Mouse (Mus musculus) adrenal gland, postnatal 25 days (tissue): ENCODE data around the gene Gm44805. TPM values are rescaled to one million over a fixed set of nuclear protein-coding genes. Genes with fewer than 3 reads are reported as not detected.
"Not testable (repeated sequence)": the region's sequence is repeated elsewhere in the genome, so short reads cannot be mapped to it uniquely, and the experiment has no call there.

ENCODE experiments used
- DNase-seq: peaks from one replicate; pipeline ENCODE4 v3.0.0; 2021; ENCODE audit warnings: mixed read lengths
- total RNA-seq: library from RNA; stranded (reverse); gene quantifications from 2 replicates; pipeline ENCODE4 v1.2.3, GENCODE M21; 2021

Gene Gm44805
- total RNA-seq, 1 experiment from 2014 or later, result 1.0 TPM

- no peak for DNase-seq
Observed at GRCm38 (mm10) chr7:19699827-19700148, 18.6 kb upstream of the Gm44805 start.

GRCm38 (mm10) chr7:19698907-19699826, 17.9 kb upstream of the Gm44805 start, which contains the start of gene Apoe:
Gene Apoe, minus strand, starts transcription at chr7:19699188.
- DNase-seq, result peak; percentile 63

DNA sequence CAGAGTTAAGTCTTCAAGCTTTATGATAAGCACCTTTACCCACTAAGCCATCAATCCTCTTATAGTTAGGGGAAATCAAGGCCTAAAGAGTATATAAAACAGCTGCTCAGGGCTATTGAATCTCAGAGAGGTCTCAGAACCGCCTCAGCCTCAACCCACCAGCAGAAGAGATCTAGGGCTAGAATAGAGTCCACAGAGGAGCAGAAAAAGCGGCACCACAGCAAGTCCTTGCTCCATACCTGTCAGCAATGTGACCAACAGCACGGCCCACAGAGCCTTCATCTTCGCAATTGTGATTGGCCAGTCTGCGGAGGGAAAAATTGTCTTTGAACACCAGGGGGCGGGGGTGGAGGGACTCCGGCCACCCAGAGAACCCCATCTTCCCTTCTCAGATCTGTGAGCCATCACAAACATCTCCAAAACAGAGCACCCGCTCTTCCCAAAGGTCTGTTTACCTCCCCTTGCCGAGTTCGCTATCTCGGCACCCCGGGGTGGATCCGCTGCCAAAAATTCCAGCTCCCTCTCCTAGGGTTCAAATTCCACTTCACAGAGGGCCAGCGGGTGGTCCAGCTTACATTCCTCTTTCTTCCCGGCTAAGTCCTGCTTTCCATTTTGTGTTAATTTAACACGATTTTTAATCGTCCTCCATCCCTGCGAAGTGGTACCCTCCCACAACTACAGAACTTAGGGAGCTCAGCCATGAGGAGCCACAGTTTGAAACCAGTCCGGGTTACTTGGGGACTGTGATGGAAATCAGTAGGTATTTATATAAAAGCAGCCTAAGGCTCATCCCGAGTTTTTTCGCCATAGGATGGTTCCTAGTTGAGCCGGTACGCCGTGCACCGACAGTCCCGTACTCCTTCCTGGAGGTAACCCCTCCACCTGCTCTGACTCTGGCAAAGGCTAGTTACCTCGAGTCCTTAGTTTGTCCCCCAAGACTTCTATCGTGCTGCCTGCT, 17.0 kb upstream of the Gm44805 start:
- DNase-seq, result no peak

GRCm38 (mm10) chr7:19696336-19696873, 15.2 kb upstream of the Gm44805 start:
- DNase-seq, result no peak

DNA sequence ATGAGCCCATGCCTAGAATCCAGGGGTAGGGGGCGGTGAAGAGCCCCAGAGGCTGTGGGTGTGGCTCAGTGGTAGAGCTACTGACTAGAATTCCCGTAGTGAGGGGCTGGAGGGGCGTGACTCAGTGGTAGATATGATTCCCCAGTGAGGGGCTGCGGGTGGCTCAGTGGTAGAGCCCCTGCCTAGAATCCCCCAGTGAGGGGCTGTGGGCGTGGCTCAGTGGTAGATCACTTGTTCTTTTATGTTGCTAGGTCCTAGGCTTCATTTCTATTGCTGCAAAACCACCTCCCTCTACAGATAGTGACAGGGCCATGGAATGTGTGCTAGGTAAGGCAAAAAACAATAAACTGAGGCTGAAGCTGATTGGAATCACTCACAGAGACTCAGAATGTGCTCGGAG, 14.7 kb upstream of the Gm44805 start:
- no peak for DNase-seq

- no peak for DNase-seq
Observed at GRCm38 (mm10) chr7:19695213-19695594, 14.0 kb upstream of the Gm44805 start.

GRCm38 (mm10) chr7:19694336-19695212, 13.4 kb upstream of the Gm44805 start:
- no peak for DNase-seq

DNA sequence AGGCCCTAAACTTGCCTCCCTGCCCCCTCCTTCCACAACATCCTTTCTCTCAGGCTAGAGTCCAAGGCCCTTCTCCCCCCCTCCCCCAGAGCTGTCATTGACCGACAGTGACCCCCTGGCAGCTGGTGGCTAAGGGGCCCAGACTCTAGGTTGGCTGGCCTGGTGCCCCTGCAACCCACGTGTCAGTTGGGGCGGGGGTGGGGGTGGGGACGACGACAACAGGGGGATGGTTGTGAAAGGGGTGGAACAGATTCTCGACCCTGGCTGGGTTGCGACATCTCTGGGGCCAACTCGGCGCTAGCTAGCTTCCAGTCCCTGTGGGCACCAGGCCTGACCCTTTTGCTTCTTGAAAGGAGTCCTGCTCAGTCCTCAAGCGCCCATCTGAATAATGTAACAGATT, 12.2 kb upstream of the Gm44805 start:
- peak; percentile 69 for DNase-seq

GRCm38 (mm10) chr7:19691873-19692865, 10.9 kb upstream of the Gm44805 start, which contains the start of gene Apoc1:
Gene Apoc1, minus strand, starts transcription at chr7:19692660.
- DNase-seq, result peak; percentile 39

DNA sequence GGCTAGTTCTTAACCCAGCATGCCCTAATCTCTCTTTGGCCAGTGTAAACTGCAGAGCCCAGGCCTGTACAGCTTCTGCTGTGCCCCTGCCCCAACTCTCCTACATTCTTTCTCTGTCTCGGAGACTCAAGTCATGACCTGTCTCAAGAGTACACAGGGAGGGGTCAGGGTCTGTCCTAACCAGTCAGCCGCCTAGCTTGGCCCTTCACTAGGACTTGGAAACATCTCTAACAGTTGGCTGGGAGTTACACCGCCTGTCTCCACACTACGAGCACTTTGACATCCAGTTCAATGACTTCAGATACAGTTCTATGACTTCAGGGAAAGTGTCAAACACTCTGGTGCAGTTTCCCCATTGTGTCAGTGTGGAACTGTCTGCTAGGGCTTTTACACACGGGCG, 10.2 kb upstream of the Gm44805 start:
- no peak for DNase-seq

GRCm38 (mm10) chr7:19690845-19691244, 9.6 kb upstream of the Gm44805 start:
- no peak for DNase-seq

GRCm38 (mm10) chr7:19688611-19689010, 7.4 kb upstream of the Gm44805 start:
- no peak for DNase-seq

GRCm38 (mm10) chr7:19688101-19688500, 6.9 kb upstream of the Gm44805 start:
- DNase-seq, result no peak

- DNase-seq, result not testable (repeated sequence)
Observed at GRCm38 (mm10) chr7:19686927-19687583, 5.8 kb upstream of the Gm44805 start.

DNA sequence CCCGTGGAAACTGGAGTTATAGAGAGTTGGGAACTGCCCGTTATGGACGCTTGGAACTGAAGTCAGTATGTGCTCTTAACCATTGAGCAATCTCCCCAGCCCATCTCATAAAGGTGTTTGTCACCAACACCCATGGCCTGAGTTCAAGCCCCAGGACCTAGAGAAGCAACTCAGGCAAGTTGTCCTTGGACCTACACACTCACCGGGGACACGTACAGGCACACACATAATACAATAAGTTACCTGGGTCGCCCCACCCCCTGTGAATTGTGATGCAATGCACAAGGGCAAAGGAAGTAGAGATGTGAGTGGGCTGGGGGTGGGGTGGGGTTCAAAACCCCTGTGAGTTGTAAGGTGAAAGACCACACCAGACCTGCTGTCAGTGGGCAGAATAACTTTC, 5.3 kb upstream of the Gm44805 start:
- no peak for DNase-seq

- DNase-seq, result no peak
Observed at GRCm38 (mm10) chr7:19685374-19685773, 4.2 kb upstream of the Gm44805 start.

GRCm38 (mm10) chr7:19683771-19684201, 2.6 kb upstream of the Gm44805 start:
- no peak for DNase-seq

GRCm38 (mm10) chr7:19682979-19683378, 1.8 kb upstream of the Gm44805 start:
- DNase-seq, result no peak

- no peak for DNase-seq
Observed at GRCm38 (mm10) chr7:19680702-19681101, 521 bp downstream of the Gm44805 start.

DNA sequence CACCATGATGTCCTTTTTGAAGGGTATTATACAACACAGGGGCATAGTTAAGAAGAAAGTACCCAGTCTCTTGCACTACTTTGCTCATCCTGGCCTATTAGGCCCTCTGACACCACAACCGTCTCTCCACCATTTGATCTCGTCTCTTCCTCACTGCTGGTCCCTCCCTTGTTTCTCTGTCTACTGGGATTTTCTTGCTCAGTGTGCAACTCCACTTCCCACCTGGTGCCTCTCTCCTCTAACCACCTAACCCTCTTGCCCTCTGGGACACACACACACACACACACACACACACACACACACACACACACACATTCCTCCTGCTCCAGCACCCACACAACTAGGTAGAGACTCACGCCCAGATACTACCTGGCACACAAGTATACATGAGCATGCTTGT, 2.3 kb downstream of the Gm44805 start:
- DNase-seq, result no peak
